Mouse (Mus musculus) left cerebral cortex, adult 11 months (tissue): ENCODE measurements around the gene Tmem41a.

Experiments used
- DNase-seq: peaks from one replicate; pipeline ENCODE4 v3.0.0; 2022; ENCODE audit warnings: low spot score

The Tmem41a gene

DNA sequence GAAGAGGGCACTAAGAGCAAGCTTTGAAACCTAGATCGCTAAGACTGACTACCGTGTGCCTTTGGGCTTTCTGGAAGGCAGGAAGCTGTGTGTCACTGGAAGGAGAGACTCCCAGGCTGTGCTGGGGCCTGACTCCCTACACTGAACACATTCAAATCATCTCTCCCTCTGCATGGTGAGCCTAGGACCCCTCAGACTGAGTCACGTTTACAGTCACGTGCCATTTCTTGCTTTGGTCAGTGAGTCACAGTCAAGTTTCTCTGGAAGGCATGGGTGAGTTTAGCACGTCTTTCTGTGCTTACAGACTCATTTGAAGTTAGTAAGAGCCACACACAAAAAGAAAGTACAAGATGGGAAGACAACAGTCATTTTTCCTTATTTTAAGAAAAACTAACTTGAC is 46.1 kb downstream of the Tmem41a start:
- no peak for DNase-seq

DNA sequence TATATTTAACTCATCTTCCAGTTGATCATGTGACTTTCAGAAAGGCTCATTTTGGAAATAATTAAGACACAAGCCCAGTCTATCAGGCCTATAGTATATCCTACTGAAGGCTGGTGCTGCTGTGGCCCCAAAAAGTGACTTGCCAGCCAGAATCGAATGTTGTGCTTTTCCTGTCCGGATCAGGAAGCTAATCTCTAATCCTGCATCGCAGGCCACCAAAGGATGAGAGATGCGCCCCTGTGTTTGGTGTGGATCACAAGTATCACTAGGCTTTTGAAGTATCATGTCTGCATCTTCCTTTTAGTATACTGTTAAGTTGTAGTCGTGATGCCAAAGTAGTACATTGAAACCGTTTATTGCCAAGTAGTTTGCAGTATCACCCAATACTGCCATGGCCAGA is 53.5 kb downstream of the Tmem41a start:
- no peak for DNase-seq

DNA sequence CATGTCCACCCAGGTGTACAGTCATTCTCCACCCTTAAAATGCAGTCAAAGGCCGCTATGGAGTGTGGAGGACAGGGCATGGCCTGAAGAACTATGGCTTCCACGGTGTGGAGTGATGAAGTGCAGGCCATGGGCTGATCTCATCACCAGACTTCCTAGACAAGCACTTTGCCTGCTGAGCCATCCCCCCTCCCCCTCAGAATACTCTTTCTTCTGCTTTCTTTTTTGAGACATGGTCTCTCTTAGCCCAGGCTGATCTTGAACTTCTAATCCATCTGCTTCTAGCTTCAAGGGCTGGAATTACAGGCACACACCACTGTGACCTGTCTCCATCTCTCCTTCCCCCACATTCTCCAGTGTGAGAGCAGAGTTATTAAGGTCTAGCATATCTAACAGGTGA is 59.8 kb downstream of the Tmem41a start:
- no peak for DNase-seq
